12 mouse cellular contexts compared by ENCODE assay signal in the genomic region with DNA sequence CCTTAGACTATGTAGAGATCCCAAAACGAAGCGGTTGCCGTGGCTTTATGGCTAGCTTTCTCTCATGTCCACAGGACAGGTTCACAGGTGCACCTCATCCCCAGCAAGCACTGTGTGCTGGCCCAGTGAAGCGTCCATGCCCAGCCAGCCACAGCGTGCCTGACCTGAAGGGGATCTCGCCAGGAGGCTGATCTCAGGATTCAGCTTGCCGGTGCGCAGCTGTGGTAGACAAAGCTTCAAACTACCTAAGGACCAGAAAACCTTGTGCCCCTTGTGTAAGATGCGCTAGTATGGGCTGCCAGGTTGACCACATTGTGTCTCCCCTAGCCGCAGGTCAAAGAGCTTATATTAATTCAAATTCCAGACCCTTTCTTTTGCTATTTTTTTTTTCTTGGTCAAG. TPM values are rescaled to one million over a fixed set of nuclear protein-coding genes. Genes with fewer than 3 reads are reported as not detected.
DNase-seq lines count a peak whose midpoint lies in the region; ATAC-seq and TF ChIP-seq lines count a peak whose summit lies in the region.
"Had no signal": no experiment of that assay in that cellular context is flagged by ENCODE, and none has a peak within 500 bp of the region (broad histone marks: within the 10 kb centered on the region; RNA-seq: fewer than 3 reads in every experiment).

No protein-coding gene starts in this region.

- H3K4me3 ChIP-seq in heart, embryonic 13.5 days: peak overlapping the region; percentile 30; the same call in 1 of the 2 replicates
- H3K4me3 ChIP-seq in embryonic facial prominence, embryonic 12.5 days: peak overlapping the region; percentile 22
- peak overlapping the region; percentile 57 for H3K4me3 ChIP-seq in hindbrain, embryonic 13.5 days
- no peak overlapping the region for H3K4me3 ChIP-seq in lung, postnatal 0 days (ENCODE audit: low read depth, low read length)

- H3K9ac ChIP-seq in heart, embryonic 13.5 days: no peak overlapping the region
- H3K9ac ChIP-seq in embryonic facial prominence, embryonic 12.5 days: no peak overlapping the region
- peak overlapping the region; percentile 83 for H3K9ac ChIP-seq in hindbrain, embryonic 13.5 days
- no peak overlapping the region for H3K9ac ChIP-seq in lung, postnatal 0 days (replicated peaks; ENCODE audit: low read depth)
- H3K9ac ChIP-seq: liver, embryonic 14.5 days had no signal

- no peaks in the 10 kb centered on the region for H3K36me3 ChIP-seq in heart, embryonic 13.5 days
- H3K36me3 ChIP-seq in embryonic facial prominence, embryonic 12.5 days: no peaks in the 10 kb centered on the region
- H3K36me3 ChIP-seq in hindbrain, embryonic 13.5 days: no peaks in the 10 kb centered on the region
- H3K36me3 ChIP-seq in lung, postnatal 0 days (ENCODE audit: insufficient read depth, low read length): no peaks in the 10 kb centered on the region

- H3K9me3 ChIP-seq in heart, embryonic 13.5 days: no peaks in the 10 kb centered on the region
- H3K9me3 ChIP-seq in embryonic facial prominence, embryonic 12.5 days: no peaks in the 10 kb centered on the region
- H3K9me3 ChIP-seq in hindbrain, embryonic 13.5 days: no peaks in the 10 kb centered on the region
- H3K9me3 ChIP-seq in lung, postnatal 0 days (ENCODE audit: low read length): no peaks in the 10 kb centered on the region

- H3K27me3 ChIP-seq in heart, embryonic 13.5 days (replicated peaks): peaks cover 48% of the 10 kb centered on the region
- peaks cover 15% of the 10 kb centered on the region; the same call in 1 of the 2 replicates for H3K27me3 ChIP-seq in embryonic facial prominence, embryonic 12.5 days
- no peaks in the 10 kb centered on the region for H3K27me3 ChIP-seq in hindbrain, embryonic 13.5 days
- H3K27me3 ChIP-seq in lung, postnatal 0 days (replicated peaks; ENCODE audit: insufficient read depth, low read length): no peaks in the 10 kb centered on the region; the same call in 1 of the 2 replicates

- no peak for TF ChIP-seq EP300 in lung, postnatal 0 days (IDR thresholded peaks at IDR 0.05)

- H3K4me2 ChIP-seq in heart, embryonic 13.5 days: peak overlapping the region; percentile 59
- peak overlapping the region; percentile 43 for H3K4me2 ChIP-seq in embryonic facial prominence, embryonic 12.5 days (replicated peaks)
- H3K4me2 ChIP-seq in hindbrain, embryonic 13.5 days: peak overlapping the region; percentile 57
- no peak overlapping the region for H3K4me2 ChIP-seq in lung, postnatal 0 days (replicated peaks; ENCODE audit: low read depth, low read length)

- no peak for ATAC-seq in heart, embryonic 13.5 days (ENCODE audit: extremely low read depth, insufficient number of reproducible peaks, low FRiP score, low TSS enrichment)
- ATAC-seq in embryonic facial prominence, embryonic 12.5 days (ENCODE audit: insufficient number of reproducible peaks, insufficient read depth, low FRiP score, low TSS enrichment): no peak
- no peak for ATAC-seq in hindbrain, embryonic 13.5 days (ENCODE audit: low FRiP score)
- no peak for ATAC-seq in lung, postnatal 0 days

- intact Hi-C loops in gastrocnemius, postnatal 14 days (cut with DNase I; ENCODE audit: low total_unique reads): no loop called here

- 10% methylated on average over 10 of the region's 10 CpGs for WGBS in heart, embryonic 13.5 days
- WGBS in embryonic facial prominence, embryonic 12.5 days: 17% methylated on average over 10 of the region's 10 CpGs
- WGBS in hindbrain, embryonic 13.5 days: 16% methylated on average over 10 of the region's 10 CpGs
- WGBS in lung, postnatal 0 days: 14% methylated on average over 10 of the region's 10 CpGs

- TF ChIP-seq CTCF in lung, postnatal 0 days (IDR thresholded peaks at IDR 0.05): no peak

- no peak overlapping the region for H3K27ac ChIP-seq in heart, embryonic 13.5 days (replicated peaks)
- no peak overlapping the region for H3K27ac ChIP-seq in embryonic facial prominence, embryonic 12.5 days
- H3K27ac ChIP-seq in hindbrain, embryonic 13.5 days: peak overlapping the region; percentile 83
- no peak overlapping the region for H3K27ac ChIP-seq in lung, postnatal 0 days (ENCODE audit: low read length)
- H3K27ac ChIP-seq: liver, embryonic 14.5 days had no signal

- peaks cover 4% of the 10 kb centered on the region; the same call in 1 of the 2 replicates for H3K4me1 ChIP-seq in heart, embryonic 13.5 days
- no peaks in the 10 kb centered on the region for H3K4me1 ChIP-seq in embryonic facial prominence, embryonic 12.5 days
- H3K4me1 ChIP-seq in hindbrain, embryonic 13.5 days (replicated peaks): no peaks in the 10 kb centered on the region
- H3K4me1 ChIP-seq in lung, postnatal 0 days (ENCODE audit: insufficient read depth, low read depth, low read length): no peaks in the 10 kb centered on the region

- no peak for DNase-seq in heart, adult 9 months (ENCODE audit: low spot score in 2 of 2)
- DNase-seq in neural tube, embryonic 10.5 days (ENCODE audit: extremely low spot score, low spot score): peak; percentile 22
- no peak for DNase-seq in lung, postnatal 0 days (ENCODE audit: low spot score)
- DNase-seq in right cerebral cortex, postnatal 4 days: no peak
- no peak for DNase-seq in gastrocnemius, postnatal 14 days
- DNase-seq: cerebellum, adult 11 months; kidney, adult 8-10 months; thymus, postnatal 14 days had no signal

RNA-seq across cellular contexts. Expression of gene Pou3f4, which starts 3.1 kb away (rescaled TPM):
- 0.08 and 0.11 TPM in 2 replicates for polyA plus RNA-seq in heart, embryonic 13.5 days (2015; fragmentation: Nextera tagmentation; extraction: Ambion mirVana)
- 2.2 and 3.1 TPM in 2 replicates for polyA plus RNA-seq in embryonic facial prominence, embryonic 12.5 days (2016; fragmentation: Nextera tagmentation; extraction: Ambion mirVana)
- 17.3 and 18.8 TPM in 2 replicates for polyA plus RNA-seq in hindbrain, embryonic 13.5 days (2015; fragmentation: Nextera tagmentation; extraction: Ambion mirVana)
- not detected in 2 replicates for polyA plus RNA-seq in lung, postnatal 0 days (2015; fragmentation: Nextera tagmentation; extraction: Ambion mirVana)
- not detected for total RNA-seq in gastrocnemius, postnatal 14 days (2021)
- polyA plus RNA-seq: liver, embryonic 14.5 days had no signal
